Mouse (Mus musculus): ENCODE data around the gene Gm45062.
A peak's percentile ranks its signal among the peaks of the same experiment; 100 is the strongest.

Gene Gm45062

GRCm38 (mm10) chr6:8370624-8371023, 111.4 kb downstream of the Gm45062 start:
- DNase-seq, result peak; percentile 7

- no peak for DNase-seq
These were observed 113.8 kb downstream of the Gm45062 start for GRCm38 (mm10) chr6:8373051-8373450.

- no peak for DNase-seq
These were observed 114.6 kb downstream of the Gm45062 start for GRCm38 (mm10) chr6:8373851-8374250.

GRCm38 (mm10) chr6:8374290-8374689, 115.0 kb downstream of the Gm45062 start:
- DNase-seq, result no peak

- DNase-seq, result no peak
These were observed 115.5 kb downstream of the Gm45062 start for GRCm38 (mm10) chr6:8374712-8375111.

- no peak for DNase-seq
These were observed 117.1 kb downstream of the Gm45062 start for GRCm38 (mm10) chr6:8376351-8376750.

- DNase-seq, result no peak
These were observed 118.4 kb downstream of the Gm45062 start for GRCm38 (mm10) chr6:8377667-8378066.

GRCm38 (mm10) chr6:8389307-8389706, 130.1 kb downstream of the Gm45062 start:
- no peak for DNase-seq

- no peak for DNase-seq
These were observed 131.0 kb downstream of the Gm45062 start for GRCm38 (mm10) chr6:8390296-8390695.

- no peak for DNase-seq
These were observed 131.7 kb downstream of the Gm45062 start for GRCm38 (mm10) chr6:8390935-8391334.

GRCm38 (mm10) chr6:8393029-8393428, 133.8 kb downstream of the Gm45062 start:
- no peak for DNase-seq

GRCm38 (mm10) chr6:8394044-8394443, 134.8 kb downstream of the Gm45062 start:
- DNase-seq, result no peak

- DNase-seq, result no peak
These were observed 135.8 kb downstream of the Gm45062 start for GRCm38 (mm10) chr6:8395061-8395460.

GRCm38 (mm10) chr6:8397252-8397651, 138.0 kb downstream of the Gm45062 start:
- no peak for DNase-seq

- DNase-seq, result no peak
These were observed 140.5 kb downstream of the Gm45062 start for GRCm38 (mm10) chr6:8399710-8400109.

GRCm38 (mm10) chr6:8403127-8403526, 143.9 kb downstream of the Gm45062 start:
- DNase-seq, result no peak

- no peak for DNase-seq
These were observed 146.6 kb downstream of the Gm45062 start for GRCm38 (mm10) chr6:8405844-8406243.

- DNase-seq, result no peak
These were observed 149.1 kb downstream of the Gm45062 start for GRCm38 (mm10) chr6:8408332-8408731.

- no peak for DNase-seq
These were observed 150.6 kb downstream of the Gm45062 start for GRCm38 (mm10) chr6:8409865-8410264.

GRCm38 (mm10) chr6:8412845-8413598, 153.8 kb downstream of the Gm45062 start:
- DNase-seq, result peak; percentile 11

GRCm38 (mm10) chr6:8414020-8414419, 154.8 kb downstream of the Gm45062 start:
- DNase-seq, result peak; percentile 22

GRCm38 (mm10) chr6:8415823-8416222, 156.6 kb downstream of the Gm45062 start:
- no peak for DNase-seq

- no peak for DNase-seq
These were observed 157.7 kb downstream of the Gm45062 start for GRCm38 (mm10) chr6:8416802-8417569.

- no peak for DNase-seq
These were observed 160.4 kb downstream of the Gm45062 start for GRCm38 (mm10) chr6:8419485-8420186.
